Mouse (Mus musculus): Measurements from ENCODE around the gene Slc18b1. TPM values are rescaled to one million over a fixed set of nuclear protein-coding genes. Genes with fewer than 3 reads are reported as not detected.
A peak's percentile ranks its signal among the peaks of the same experiment; 100 is the strongest.
"Not testable (repeated sequence)": the region's sequence is repeated elsewhere in the genome, so short reads cannot be mapped to it uniquely, and the experiment has no call there.

Slc18b1 gene
- polyA plus RNA-seq, 1 experiment from 2014 or later, result 14.2 TPM

DNA sequence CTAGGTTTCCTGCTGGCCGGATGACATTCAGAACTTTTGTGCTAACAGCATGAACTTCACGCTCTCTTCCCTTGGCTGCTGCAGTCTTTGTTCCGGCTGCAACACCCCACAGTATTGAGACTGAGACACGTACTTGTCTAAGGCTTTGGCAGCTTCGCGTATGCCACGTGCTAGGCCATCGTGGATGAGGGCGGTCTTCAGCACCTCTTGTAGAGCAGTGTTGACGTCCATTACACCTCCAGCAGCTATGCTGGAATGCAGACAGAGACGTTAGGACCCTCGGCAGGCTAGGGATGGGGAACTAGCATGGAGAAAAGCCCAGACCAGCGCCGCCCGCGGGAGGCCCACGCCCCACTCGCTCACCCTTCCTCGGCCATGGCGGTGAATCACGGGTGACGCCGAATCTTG is 10.2 kb upstream of the Slc18b1 start:
- Histone ChIP-seq H3K4me3 (peak overlapping the region; percentile 85), H3K9ac (peak overlapping the region; percentile 84), H3K4me2 (peak overlapping the region; percentile 60), H3K27ac (peak overlapping the region; percentile 71), H3K36me3 (peaks cover 36% of the 10 kb centered on the region), H3K4me1 (peaks cover 27% of the 10 kb centered on the region)
- under 1% methylated on average over 23 of the region's 23 CpGs for WGBS
- 0 out of 2 replicates have a peak, but pooled peaks have one; percentile 25 for ATAC-seq (ENCODE audit: insufficient number of reproducible peaks, low FRiP score, low TSS enrichment, low read depth)
- H3K27me3 ChIP-seq, H3K9me3 ChIP-seq: not testable (repeated sequence)

DNA sequence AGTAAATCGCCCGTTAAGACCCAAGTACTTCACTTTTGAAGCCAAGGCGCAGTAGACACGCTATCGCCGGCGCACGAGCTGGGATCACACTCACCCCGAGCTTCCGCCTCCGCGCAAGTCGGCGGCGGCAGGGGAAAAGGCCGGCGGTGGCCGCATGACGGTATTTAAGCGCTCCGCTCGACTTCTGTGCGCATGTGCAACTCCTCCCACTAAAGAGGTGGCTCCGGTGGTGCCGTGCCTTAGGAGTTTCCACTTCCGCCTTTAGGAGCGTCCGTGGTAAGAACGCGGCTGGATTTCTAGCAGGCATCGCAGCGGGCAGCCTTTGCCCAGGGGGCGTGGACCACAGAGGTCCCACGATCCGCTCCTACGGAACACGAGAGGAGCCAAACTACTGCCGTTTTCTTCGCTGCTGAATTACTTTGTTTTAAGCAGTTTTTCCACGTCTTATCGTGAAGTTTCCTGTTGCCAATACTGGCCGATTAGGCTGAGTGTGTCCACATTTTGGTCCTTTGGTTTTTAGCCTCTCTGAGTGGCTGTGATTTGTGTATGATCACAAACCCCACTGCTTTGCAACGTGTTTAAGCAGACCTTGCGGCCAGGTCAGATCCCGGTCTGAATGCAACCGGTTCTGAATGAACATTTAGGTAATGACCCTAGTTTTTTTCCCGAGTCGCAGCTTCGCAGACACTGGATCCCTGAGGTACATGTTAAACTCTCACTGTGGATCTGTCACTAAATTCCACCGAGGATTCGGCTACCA is 9.5 kb upstream of the Slc18b1 start, which contains the start of gene Rps12:
Gene Rps12 (minus strand): TSS at position 214 of the 760 bp plus-strand sequence.
- Histone ChIP-seq H3K4me3 (peak within 1 kb of the TSS; percentile 85), H3K36me3 (peaks cover 32% of the 10 kb centered on the region), H3K27me3 (no peaks in the 10 kb centered on the region), H3K9ac (peak within 1 kb of the TSS; percentile 84), H3K4me2 (peak within 1 kb of the TSS; percentile 60), H3K4me1 (peaks cover 27% of the 10 kb centered on the region), H3K27ac (peak within 1 kb of the TSS; percentile 88), H3K9me3 (no peaks in the 10 kb centered on the region)
- peak; percentile 96 for ATAC-seq (ENCODE audit: insufficient number of reproducible peaks, low FRiP score, low TSS enrichment, low read depth)
- under 1% methylated on average over 51 of the region's 51 CpGs for WGBS

DNA sequence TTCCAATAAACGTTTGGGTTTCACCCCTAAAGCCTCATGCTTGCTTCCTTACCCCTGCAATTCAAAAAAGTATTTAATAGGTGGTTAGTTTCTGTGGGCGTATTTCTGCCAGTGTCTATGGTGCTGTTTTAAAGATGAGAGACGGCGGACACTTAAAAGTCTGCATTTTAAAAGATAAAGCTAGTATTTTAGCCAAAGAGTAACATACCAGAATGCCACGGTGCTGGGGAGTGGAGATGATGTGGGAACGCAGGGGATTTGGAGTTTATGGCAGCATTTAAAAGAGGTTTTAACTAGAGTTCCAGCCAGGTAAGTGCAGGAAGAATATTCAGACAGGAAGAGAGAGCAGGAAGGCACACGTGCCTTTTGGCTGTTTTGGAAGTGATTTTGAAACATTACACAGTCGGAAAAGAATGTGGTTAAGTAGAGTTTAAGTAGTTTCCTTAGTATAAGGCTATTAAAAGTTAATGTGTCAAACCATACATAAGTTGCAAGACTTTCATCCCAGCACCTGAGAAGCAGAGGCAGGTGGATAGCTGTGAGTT is 8.7 kb upstream of the Slc18b1 start:
- Histone ChIP-seq H3K27ac (peak overlapping the region; percentile 88), H3K4me3 (peak overlapping the region; percentile 85), H3K4me2 (peak overlapping the region; percentile 55), H3K9me3 (no peaks in the 10 kb centered on the region), H3K27me3 (no peaks in the 10 kb centered on the region), H3K4me1 (peaks cover 27% of the 10 kb centered on the region), H3K9ac (peak overlapping the region; percentile 57), H3K36me3 (peaks cover 26% of the 10 kb centered on the region)
- 3% methylated on average over 8 of the region's 8 CpGs for WGBS
- no peak for ATAC-seq (ENCODE audit: insufficient number of reproducible peaks, low FRiP score, low TSS enrichment, low read depth)

DNA sequence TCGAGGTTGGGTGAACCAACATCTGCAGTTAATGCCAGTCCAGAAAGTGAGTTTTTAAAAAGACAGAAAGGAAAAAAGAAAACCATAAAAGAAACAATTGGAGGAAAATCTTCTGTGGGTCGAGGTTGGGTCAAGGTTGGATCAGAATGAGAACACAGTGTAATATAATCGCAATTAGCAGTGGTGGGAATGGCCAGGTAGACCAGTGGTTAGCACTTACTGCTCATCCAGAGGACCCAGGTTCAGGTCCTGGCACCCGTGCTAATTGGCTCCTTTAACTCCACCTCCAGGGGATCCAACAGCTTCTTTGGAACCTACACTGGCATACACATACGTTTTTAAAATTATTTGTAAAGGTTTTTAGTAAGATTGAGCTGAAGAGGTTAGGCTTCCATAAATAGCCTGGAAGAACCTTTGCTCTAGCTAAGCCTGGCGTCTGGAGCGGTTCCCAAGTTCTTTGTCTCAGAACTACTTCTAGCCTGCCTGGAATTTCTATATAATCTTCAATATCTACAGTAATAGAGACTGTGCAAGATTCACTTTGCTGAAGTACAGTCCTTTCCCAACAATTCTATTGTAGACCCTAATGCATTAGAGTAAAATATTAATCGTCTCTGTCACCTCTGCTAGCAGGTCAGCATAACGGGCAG is 790 bp upstream of the Slc18b1 start:
- H3K9ac ChIP-seq, result no peak overlapping the region
- no peaks in the 10 kb centered on the region for H3K9me3 ChIP-seq
- peaks cover 6% of the 10 kb centered on the region for H3K36me3 ChIP-seq
- WGBS, result 58% methylated on average over 9 of the region's 9 CpGs
- H3K4me2 ChIP-seq, result peak overlapping the region; percentile 66; the same call in 1 of the 2 replicates
- ATAC-seq (ENCODE audit: insufficient number of reproducible peaks, low FRiP score, low TSS enrichment, low read depth), result no peak
- peaks cover 3% of the 10 kb centered on the region; the same call in 1 of the 2 replicates for H3K4me1 ChIP-seq
- no peaks in the 10 kb centered on the region for H3K27me3 ChIP-seq
- no peak overlapping the region for H3K27ac ChIP-seq
- H3K4me3 ChIP-seq, result peak overlapping the region; percentile 71; the same call in 1 of the 2 replicates

DNA sequence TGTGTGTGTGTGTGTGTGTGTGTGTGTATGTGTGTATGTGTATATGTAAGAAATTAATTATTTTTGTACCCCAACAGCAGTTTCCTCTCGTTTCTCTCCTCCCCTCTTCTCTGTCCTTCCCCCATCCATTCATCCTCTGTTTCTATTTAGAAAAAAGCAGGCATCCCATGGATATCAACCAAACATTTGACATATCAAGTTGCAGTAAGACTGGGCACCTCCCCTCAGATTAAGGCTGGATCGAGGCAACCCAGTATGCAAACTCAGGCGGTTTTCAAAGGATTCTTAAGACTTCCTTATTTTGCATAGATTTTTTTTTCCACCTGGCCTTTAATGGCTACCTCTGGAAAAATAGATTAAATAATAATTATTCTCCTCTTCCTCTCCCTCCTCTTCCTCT is 820 bp downstream of the Slc18b1 start:
- Histone ChIP-seq H3K9ac (no peak overlapping the region), H3K36me3 (peaks cover 21% of the 10 kb centered on the region), H3K27me3 (no peaks in the 10 kb centered on the region), H3K27ac (no peak overlapping the region), H3K9me3 (no peaks in the 10 kb centered on the region), H3K4me3 (peak overlapping the region; percentile 71), H3K4me2 (peak overlapping the region; percentile 66; the same call in 1 of the 2 replicates), H3K4me1 (peaks cover 3% of the 10 kb centered on the region; the same call in 1 of the 2 replicates)
- no peak for ATAC-seq (ENCODE audit: insufficient number of reproducible peaks, low FRiP score, low TSS enrichment, low read depth)
- WGBS, result 14% methylated on average over 3 of the region's 3 CpGs

DNA sequence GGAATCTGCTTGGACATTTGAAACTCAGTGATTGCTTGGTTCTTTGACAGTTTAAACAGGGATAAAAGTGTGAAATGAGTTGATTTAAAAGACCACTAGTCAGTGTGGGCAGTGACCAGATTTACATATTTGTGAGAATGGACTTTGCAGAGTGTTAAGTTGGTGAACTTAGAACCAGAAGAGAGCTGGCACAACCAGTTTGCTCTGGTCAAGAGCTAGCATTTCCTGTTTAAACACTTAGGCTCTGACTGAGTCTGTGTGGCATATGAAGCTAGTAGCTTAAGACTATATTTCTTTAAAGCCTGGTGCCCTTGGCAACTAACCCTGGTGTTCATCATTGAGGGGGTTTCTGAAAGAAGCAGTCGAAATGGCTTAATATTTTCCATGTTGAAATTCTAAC is 1.4 kb downstream of the Slc18b1 start:
- Histone ChIP-seq H3K27me3 (no peaks in the 10 kb centered on the region), H3K4me2 (no peak overlapping the region), H3K4me1 (peaks cover 3% of the 10 kb centered on the region; the same call in 1 of the 2 replicates), H3K27ac (no peak overlapping the region), H3K4me3 (no peak overlapping the region), H3K36me3 (peaks cover 26% of the 10 kb centered on the region), H3K9me3 (no peaks in the 10 kb centered on the region), H3K9ac (no peak overlapping the region)
- no peak for ATAC-seq (ENCODE audit: insufficient number of reproducible peaks, low FRiP score, low TSS enrichment, low read depth)
- 68% methylated on average over 1 of the region's 1 CpGs for WGBS

DNA sequence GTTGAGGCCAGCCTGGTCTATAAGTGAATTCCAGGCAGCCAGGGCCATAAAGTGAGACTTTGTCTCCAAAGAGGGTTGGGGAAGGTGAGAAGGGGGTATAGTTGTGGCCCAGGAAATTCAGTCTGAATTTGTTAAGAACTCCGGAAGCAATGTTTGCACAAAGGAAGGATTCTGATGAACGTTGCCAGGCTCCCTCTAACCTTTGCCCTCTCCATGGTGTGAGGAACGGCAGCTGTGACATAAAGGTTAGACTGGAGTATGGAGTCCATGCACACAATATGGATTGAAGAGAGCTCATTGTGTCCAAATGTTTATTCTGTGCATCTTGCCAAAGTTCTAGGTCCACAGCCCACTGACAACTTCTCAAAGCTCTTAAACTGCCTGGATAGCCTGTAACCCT is 3.1 kb downstream of the Slc18b1 start:
- no peak overlapping the region for H3K9ac ChIP-seq
- ATAC-seq (ENCODE audit: insufficient number of reproducible peaks, low FRiP score, low TSS enrichment, low read depth), result no peak
- H3K36me3 ChIP-seq, result peaks cover 40% of the 10 kb centered on the region
- peaks cover 3% of the 10 kb centered on the region; the same call in 1 of the 2 replicates for H3K4me1 ChIP-seq
- WGBS, result 61% methylated on average over 3 of the region's 3 CpGs
- H3K4me3 ChIP-seq, result no peak overlapping the region
- no peaks in the 10 kb centered on the region for H3K27me3 ChIP-seq
- H3K4me2 ChIP-seq, result no peak overlapping the region
- no peaks in the 10 kb centered on the region for H3K9me3 ChIP-seq
- H3K27ac ChIP-seq, result no peak overlapping the region

DNA sequence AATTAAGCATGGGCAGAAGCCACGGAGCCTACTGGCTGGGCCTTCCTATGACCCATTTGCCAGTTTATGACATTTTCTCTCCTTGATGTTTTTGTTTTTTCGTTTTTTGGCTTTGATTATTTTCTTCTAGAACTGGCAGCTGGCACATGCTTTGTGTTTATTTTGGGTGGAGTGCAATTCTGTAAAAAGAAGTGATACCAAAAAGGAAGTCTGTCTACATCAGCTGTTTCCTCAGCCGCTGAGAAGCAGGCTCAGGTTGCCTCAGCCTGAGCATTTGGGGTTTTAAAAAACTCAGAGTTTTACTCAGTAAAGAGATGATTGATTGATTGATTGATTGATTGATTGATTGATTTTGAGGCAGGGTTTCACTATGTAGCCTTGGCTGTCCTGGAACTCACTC is 6.1 kb downstream of the Slc18b1 start:
- no peaks in the 10 kb centered on the region for H3K27me3 ChIP-seq
- no peak overlapping the region for H3K4me3 ChIP-seq
- no peak for ATAC-seq (ENCODE audit: insufficient number of reproducible peaks, low FRiP score, low TSS enrichment, low read depth)
- H3K9ac ChIP-seq, result no peak overlapping the region
- no peaks in the 10 kb centered on the region for H3K9me3 ChIP-seq
- no peaks in the 10 kb centered on the region for H3K4me1 ChIP-seq
- H3K4me2 ChIP-seq, result no peak overlapping the region
- H3K27ac ChIP-seq, result no peak overlapping the region
- peaks cover 49% of the 10 kb centered on the region for H3K36me3 ChIP-seq
- 55% methylated on average over 3 of the region's 3 CpGs for WGBS

DNA sequence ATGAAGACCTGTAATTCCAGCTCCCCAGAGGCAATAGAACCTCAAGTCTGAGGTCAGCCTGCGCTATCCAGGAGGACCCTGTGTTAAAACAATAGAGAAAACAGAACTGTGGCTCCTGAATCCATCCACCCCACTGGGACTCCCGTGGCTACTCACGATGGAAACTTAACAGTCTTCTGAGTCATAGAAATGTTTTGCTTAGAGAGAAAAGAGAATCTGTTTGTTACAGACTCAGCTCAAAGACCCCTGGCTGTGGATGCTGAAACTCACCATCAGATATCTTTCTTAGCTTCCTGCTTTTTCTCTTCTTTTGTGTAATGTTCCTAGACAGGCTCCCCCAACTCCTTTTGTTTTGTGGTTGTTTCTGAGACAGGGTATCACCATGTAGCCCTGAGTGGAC is 7.9 kb downstream of the Slc18b1 start:
- WGBS, result 83% methylated on average over 3 of the region's 3 CpGs
- peaks cover 53% of the 10 kb centered on the region for H3K36me3 ChIP-seq

DNA sequence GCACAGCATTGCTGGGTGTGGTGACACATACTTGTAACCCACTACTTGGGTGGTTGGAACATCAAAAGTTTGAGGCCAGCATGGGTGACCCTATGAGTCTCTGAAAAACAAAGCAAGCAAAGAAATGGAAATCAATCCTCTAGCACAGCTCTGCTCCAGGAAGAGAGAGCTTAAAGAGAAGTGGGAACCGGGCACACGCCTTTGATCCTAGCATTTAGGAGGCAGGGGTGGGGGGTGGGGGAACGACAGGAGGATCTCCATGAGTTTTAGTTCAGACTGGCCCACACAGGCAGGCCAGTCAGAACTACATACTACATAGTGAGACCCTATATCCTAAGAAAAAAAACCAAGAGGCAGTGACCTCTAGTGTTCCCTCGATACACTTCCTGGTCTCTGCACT is 9.4 kb downstream of the Slc18b1 start:
- Histone ChIP-seq H3K4me2 (no peak overlapping the region), H3K4me3 (no peak overlapping the region), H3K4me1 (no peaks in the 10 kb centered on the region), H3K9ac (no peak overlapping the region), H3K27me3 (no peaks in the 10 kb centered on the region), H3K9me3 (no peaks in the 10 kb centered on the region), H3K36me3 (peaks cover 51% of the 10 kb centered on the region), H3K27ac (no peak overlapping the region)
- WGBS, result 31% methylated on average over 4 of the region's 4 CpGs
- ATAC-seq (ENCODE audit: insufficient number of reproducible peaks, low FRiP score, low TSS enrichment, low read depth), result no peak

More for the DNA sequence above, 7.9 kb downstream of the Slc18b1 start:
- H3K27ac ChIP-seq, result no peak overlapping the region
- no peak overlapping the region for H3K4me3 ChIP-seq
- no peak overlapping the region for H3K9ac ChIP-seq
- H3K27me3 ChIP-seq, result no peaks in the 10 kb centered on the region
- H3K4me1 ChIP-seq, result no peaks in the 10 kb centered on the region
- no peaks in the 10 kb centered on the region for H3K9me3 ChIP-seq
- ATAC-seq (ENCODE audit: insufficient number of reproducible peaks, low FRiP score, low TSS enrichment, low read depth), result no peak
- no peak overlapping the region for H3K4me2 ChIP-seq

DNA sequence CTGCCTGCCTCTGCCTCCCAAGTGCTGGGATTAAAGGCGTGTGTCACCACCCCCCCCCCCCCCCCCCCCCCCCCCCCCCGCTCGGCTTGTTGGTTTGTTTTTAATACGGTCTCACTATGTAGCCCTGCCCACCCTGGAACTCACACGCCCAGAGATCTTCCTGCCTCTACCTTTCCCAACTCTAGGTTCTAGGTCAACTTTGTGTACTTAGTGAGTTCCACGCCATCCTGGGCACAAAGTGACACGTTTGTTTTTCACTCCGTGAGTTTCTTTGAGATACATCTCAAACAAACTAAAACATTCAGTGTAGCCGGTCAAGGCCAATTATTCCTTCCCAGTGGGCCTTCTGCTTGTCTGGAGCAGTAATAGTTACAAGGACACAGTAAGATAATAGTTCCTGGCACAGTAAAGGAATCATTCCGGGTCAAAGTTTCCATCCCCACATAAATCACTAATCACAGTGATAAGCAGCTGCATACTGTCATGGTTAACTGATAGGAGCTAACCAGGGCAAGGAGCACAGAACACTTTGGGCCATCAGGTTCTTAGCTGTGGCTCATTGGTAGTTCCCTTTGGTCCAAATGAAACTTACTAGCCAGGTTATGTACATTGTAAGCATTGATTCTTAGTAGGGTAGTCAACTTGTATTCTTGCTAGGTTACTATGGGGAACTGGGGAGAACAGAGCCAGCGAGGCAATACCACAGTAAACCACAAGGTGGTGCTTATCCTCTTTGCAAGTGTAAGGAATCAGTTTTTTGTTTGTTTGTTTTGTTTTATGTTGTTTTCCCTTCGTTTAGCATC is 15.1 kb downstream of the Slc18b1 start:
- H3K9me3 ChIP-seq, result no peaks in the 10 kb centered on the region
- H3K27me3 ChIP-seq, result no peaks in the 10 kb centered on the region
- no peak overlapping the region for H3K4me3 ChIP-seq
- no peak overlapping the region for H3K9ac ChIP-seq
- peaks cover 10% of the 10 kb centered on the region; the same call in 1 of the 2 replicates for H3K36me3 ChIP-seq
- H3K4me2 ChIP-seq, result no peak overlapping the region
- no peak for ATAC-seq (ENCODE audit: insufficient number of reproducible peaks, low FRiP score, low TSS enrichment, low read depth)
- 69% methylated on average over 8 of the region's 12 CpGs for WGBS
- H3K27ac ChIP-seq, result no peak overlapping the region
- no peaks in the 10 kb centered on the region for H3K4me1 ChIP-seq

Data from limb, embryonic 15.5 days (tissue).